Mouse (Mus musculus) megakaryocyte-erythroid progenitor cell, adult 5-6 weeks (primary cell): ENCODE data around the gene Ssbp3. TPM values are rescaled to one million over a fixed set of nuclear protein-coding genes. Genes with fewer than 3 reads are reported as not detected.

Experiments
- ATAC-seq: replicated peaks from 2 replicates; pipeline ENCODE4 v1.8.0; 2016; ENCODE audit warnings: mild to moderate bottlenecking, inconsistent platforms; ENCODE audit not compliant: severe bottlenecking, poor library complexity, low FRiP score, low TSS enrichment
- total RNA-seq, 2 experiments: library from RNA; stranded (forward) in 1 of 2; stranded (reverse) in 1 of 2; fragments of 200-1000, 215-1000 nt in 1 of 2; fragments of >200 nt in 1 of 2; fragmentation: Nextera tagmentation in 1 of 2; gene quantifications; 2 replicates each; pipeline ENCODE4 v1.2.3; 2014 to 2017

Ssbp3 gene
- total RNA-seq, 2 experiments from 2014 or later = 63.4 to 138 TPM

DNA sequence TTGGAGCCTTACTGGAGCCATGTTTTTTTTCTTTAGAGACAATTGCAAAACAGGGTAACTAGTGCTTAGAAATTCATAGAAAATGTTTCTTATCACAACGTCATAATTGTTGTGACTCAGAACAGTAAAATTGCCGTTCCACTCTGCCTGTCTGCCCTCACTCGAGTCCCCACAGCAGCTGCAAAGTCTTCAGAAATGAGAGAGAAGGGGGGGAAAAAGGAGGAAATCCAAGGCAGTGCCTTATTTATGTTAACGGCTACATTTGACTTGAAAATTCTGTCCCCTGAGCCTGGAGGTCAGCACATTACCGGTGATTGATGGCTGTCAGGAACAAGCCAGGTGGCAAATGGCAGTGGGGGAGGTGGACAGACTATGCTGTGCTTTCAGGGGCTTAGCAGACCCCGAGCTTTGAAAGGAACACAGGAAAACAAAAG is 66.7 kb downstream of the Ssbp3 start:
- ATAC-seq = no peak

- ATAC-seq = no peak
Observed at GRCm38 (mm10) chr4:106978376-106978775, 67.9 kb downstream of the Ssbp3 start.

DNA sequence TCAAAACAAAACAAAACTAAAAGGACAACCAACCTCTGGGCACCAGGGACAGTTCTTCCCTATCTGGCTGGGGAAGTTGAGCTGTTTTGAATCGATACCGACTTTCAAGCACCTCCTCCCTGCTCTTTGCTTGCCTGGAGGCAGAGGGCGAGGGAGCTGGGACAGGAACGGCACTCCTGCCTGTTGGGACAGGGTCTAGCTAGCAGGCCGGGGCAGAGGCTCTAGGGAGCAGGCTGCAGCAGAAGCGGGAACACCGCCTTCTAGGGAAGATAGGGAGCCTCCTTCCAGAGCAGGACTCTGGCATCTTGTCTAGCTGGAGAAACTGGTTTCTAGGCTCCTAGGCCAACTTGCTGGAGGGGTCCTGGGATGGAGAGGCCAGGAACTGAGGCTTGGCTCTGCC is 70.2 kb downstream of the Ssbp3 start:
- ATAC-seq = peak; percentile 56

DNA sequence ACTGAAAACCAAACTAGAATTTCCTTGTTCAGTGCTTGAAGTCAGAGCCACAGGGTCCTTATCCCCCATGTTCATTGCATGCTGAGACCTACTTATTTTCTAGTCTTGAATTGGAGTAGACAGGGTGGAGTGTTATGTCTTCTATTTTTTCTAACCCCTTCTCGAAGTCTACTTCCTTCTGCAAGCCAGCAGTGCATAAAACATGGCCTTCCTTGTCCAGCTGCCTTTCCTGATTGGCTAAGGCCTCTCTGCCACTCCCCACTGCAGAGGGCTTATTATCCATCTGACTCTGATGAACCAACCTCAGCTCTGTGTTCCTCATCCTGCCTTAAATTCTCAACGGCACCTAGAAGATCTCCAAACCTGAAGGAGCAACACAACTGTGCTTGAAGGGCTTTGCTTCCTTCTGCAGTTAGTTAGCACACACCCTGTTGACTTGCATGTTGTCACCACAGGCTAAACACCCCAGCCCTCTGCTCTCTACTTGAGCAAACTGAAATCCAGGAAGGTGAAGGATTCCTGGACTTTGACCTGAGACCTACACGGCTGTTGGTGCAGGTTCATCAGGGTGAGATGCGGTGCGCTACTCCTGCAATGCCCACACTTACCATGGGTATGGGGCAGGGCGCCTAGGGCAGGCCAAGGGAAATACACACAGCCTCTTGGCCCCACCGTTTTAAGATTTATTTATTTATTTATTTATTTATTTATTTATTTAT is 71.0 kb downstream of the Ssbp3 start:
- ATAC-seq = no peak

GRCm38 (mm10) chr4:106982344-106983121 is 72.0 kb downstream of the Ssbp3 start:
- no peak for ATAC-seq

- ATAC-seq = no peak
Observed at GRCm38 (mm10) chr4:106983908-106984515, 73.5 kb downstream of the Ssbp3 start.

DNA sequence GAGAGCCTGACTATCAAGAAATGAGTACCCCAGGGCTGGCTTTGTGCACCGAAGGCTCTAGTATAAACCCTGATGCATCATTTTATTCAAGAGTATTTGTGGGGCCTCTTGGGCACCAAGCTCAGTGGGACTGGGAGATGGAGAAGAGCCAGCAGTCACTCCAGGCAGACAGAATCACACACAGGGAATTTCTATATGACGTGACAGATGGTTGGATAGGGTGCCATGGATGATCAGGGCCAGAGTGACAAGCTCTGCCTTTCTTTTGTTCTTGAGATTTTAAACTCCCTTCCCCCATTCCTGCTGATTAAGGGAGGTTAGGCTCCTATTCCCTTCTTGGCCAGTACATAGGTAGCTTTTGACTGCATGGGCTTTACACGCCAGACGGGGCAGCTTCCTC is 74.8 kb downstream of the Ssbp3 start:
- no peak for ATAC-seq

DNA sequence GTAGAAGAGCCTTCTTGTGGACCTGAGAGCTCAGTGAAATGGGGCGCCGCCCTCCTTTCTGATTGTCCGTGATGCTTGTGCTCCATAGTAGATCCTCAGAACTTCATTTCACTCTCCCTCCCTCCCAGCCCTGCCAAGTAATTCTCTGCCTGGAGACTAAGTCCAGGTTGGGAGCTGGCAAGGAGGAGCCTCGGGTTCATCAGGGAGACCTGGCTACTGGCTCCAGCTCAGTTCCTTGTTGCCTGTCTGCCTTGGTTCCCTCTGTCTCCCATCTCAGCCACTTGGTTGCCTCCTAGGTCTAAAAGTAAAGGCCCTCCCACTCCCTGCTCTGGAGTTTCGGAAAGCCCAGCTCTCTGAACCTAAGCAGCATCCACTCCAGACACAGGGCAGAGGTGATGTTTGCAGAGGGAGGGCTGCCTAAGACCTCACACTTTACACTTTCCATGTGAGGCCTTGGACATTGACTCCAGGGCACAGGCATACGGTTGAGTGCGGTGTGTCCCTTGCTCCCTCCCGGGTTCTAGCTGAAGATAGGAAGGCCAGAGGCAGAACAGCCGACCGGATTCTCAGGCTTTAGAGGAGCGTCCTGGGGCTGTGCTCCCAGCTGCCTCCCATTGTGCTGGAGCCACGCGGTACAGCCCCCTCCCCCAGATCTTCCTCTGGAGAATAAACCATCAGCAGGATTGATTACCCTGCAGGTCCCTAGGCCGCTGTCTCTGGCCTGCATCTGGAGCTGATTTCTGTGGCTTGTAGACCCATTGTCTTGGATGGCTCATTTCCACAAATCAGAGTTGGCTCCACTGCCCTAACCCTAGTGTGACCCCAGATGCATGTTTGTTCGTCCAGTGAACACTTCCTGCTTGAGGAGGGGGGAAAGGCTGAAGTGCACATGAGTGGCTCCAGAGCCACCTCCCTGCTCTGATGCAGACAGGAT is 75.7 kb downstream of the Ssbp3 start:
- ATAC-seq = no peak

GRCm38 (mm10) chr4:106987725-106988364 is 77.3 kb downstream of the Ssbp3 start:
- peak; percentile 79 for ATAC-seq

GRCm38 (mm10) chr4:106988886-106989225 is 78.4 kb downstream of the Ssbp3 start:
- no peak for ATAC-seq

GRCm38 (mm10) chr4:106989226-106989983 is 78.9 kb downstream of the Ssbp3 start:
- no peak; the same call in 1 of the 2 replicates for ATAC-seq

- no peak for ATAC-seq
Observed at GRCm38 (mm10) chr4:106993053-106993452, 82.6 kb downstream of the Ssbp3 start.

GRCm38 (mm10) chr4:106994252-106994651 is 83.8 kb downstream of the Ssbp3 start:
- no peak for ATAC-seq

GRCm38 (mm10) chr4:106995069-106995468 is 84.6 kb downstream of the Ssbp3 start:
- peak; percentile 45 for ATAC-seq

DNA sequence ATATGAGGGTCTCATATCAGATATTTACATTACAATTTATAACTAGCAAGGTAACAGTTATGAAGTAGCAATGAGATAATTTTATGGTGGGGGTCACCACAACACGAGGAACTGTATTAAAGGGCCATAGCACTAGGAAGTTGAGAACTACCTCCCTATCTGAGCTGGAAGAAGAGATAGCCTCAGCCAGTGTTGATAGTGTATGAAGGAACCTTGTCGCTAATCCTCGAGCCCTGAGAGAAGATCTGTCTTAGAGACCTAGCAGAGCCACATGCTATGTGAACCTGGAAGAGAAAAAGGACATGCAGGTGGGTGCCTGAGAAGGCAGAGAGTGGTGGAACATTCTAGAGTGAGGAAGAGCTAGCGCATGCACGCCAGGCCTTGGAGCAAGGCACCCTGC is 85.0 kb downstream of the Ssbp3 start:
- no peak for ATAC-seq

- ATAC-seq = no peak
Observed at GRCm38 (mm10) chr4:106996305-106997076, 86.0 kb downstream of the Ssbp3 start.

DNA sequence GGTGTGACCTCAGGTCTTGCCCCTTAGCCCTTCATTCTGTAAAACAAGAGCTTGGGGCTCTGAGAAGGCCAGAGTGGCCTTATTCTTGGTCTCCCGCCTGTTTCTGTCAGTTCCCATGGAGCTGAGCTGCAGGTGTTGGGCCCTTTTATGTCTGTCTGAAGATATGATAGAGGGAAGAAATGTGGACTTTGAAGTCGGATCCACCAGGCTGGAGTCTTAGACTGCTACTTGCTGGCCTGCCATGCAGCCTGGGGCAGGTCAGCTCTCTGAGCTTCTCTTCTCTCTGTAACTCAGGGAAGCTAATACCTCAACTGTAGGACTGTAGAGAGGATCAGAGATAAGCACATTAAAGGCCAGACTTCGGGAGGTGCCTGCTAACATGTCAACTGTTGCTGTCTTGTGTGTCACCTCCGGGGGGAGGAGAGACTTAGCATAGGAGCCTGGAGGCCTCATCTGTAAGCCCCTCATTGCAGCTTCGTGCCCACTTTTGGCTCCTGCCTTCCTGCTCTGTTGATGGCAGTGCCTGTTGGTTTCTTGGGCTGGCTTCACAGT is 90.8 kb downstream of the Ssbp3 start:
- ATAC-seq = peak; percentile 67
